Mouse (Mus musculus) megakaryocyte, embryonic 14.5 days (primary cell): ENCODE measurements around the gene Fam129a. TPM values are rescaled to one million over a fixed set of nuclear protein-coding genes. Genes with fewer than 3 reads are reported as not detected.

Source experiments
- H3K27me3 ChIP-seq: replicated peaks from 2 replicates; pipeline ENCODE3; 2012; ENCODE audit warnings: inconsistent platforms
- H3K36me3 ChIP-seq: replicated peaks from 2 replicates; pipeline ENCODE3; 2012; ENCODE audit warnings: low read length, inconsistent platforms, mixed read lengths
- H3K4me1 ChIP-seq: 2 replicates; pipeline ENCODE4 v1.6.1; 2012; ENCODE audit warnings: inconsistent platforms
- H3K4me3 ChIP-seq: replicated peaks from 2 replicates; pipeline ENCODE3; 2012; ENCODE audit warnings: moderate library complexity, mild to moderate bottlenecking, inconsistent platforms
- H3K9me3 ChIP-seq: 2 replicates; pipeline ENCODE4 v1.6.1; 2012; ENCODE audit warnings: inconsistent platforms
- FLI1 ChIP-seq: IDR thresholded peaks from 2 replicates; pipeline ENCODE4 v1.6.1; 2012; ENCODE audit warnings: low read length, inconsistent platforms, mixed read lengths
- GATA1 ChIP-seq: IDR thresholded peaks from 3 replicates; pipeline ENCODE4 v1.6.1; 2012; ENCODE audit warnings: mixed read lengths, low read length, inconsistent platforms, borderline replicate concordance
- polyA plus RNA-seq: library from polyadenylated mRNA; stranded (reverse); fragments of >175 nt; gene quantifications from 2 replicates; pipeline ENCODE4 v1.2.3, GENCODE M21; 2012; ENCODE audit warnings: low replicate concordance; ENCODE audit not compliant: insufficient read depth

Fam129a gene
- polyA plus RNA-seq, 1 experiment: 1.0 TPM

- no peaks in the 10 kb centered on the region for H3K27me3 ChIP-seq
- peaks cover 35% of the 10 kb centered on the region for H3K4me1 ChIP-seq
- H3K36me3 ChIP-seq: peaks cover 5% of the 10 kb centered on the region
- TF ChIP-seq FLI1 (0 out of 2 replicates have a peak, but pooled peaks have one; percentile 20), GATA1 (no peak)
- H3K4me3 ChIP-seq: peak within 1 kb of the TSS; percentile 94
- H3K9me3 ChIP-seq: peaks cover 4% of the 10 kb centered on the region; the same call in 1 of the 2 replicates
Measured at GRCm38 (mm10) chr1:151754881-151755659, 184.1 kb downstream of the Fam129a start, which contains the start of gene Edem3. TSS of gene Edem3 (plus strand) at chr1:151755371.

- Histone ChIP-seq H3K36me3 (peaks cover 10% of the 10 kb centered on the region), H3K27me3 (no peaks in the 10 kb centered on the region), H3K4me1 (peaks cover 35% of the 10 kb centered on the region), H3K9me3 (no peaks in the 10 kb centered on the region), H3K4me3 (peak overlapping the region; percentile 94)
- TF ChIP-seq GATA1 (no peak), FLI1 (no peak)
Measured at GRCm38 (mm10) chr1:151755660-151756424, 184.9 kb downstream of the Fam129a start.

GRCm38 (mm10) chr1:151756425-151756728 is 185.4 kb downstream of the Fam129a start:
- peaks cover 15% of the 10 kb centered on the region for H3K36me3 ChIP-seq
- peak overlapping the region; percentile 94 for H3K4me3 ChIP-seq

GRCm38 (mm10) chr1:151758301-151758700 is 187.3 kb downstream of the Fam129a start:
- Histone ChIP-seq H3K9me3 (no peaks in the 10 kb centered on the region), H3K4me1 (peaks cover 26% of the 10 kb centered on the region), H3K4me3 (no peak overlapping the region), H3K27me3 (no peaks in the 10 kb centered on the region), H3K36me3 (peaks cover 30% of the 10 kb centered on the region)
- TF ChIP-seq GATA1: no peak
- no peak for TF ChIP-seq FLI1

More at GRCm38 (mm10) chr1:151756425-151756728, 185.4 kb downstream of the Fam129a start:
- Histone ChIP-seq H3K4me1 (peaks cover 35% of the 10 kb centered on the region), H3K9me3 (no peaks in the 10 kb centered on the region), H3K27me3 (no peaks in the 10 kb centered on the region)
- TF ChIP-seq GATA1 (no peak), FLI1 (no peak)

GRCm38 (mm10) chr1:151758991-151759390 is 188.0 kb downstream of the Fam129a start:
- H3K4me1 ChIP-seq: peaks cover 20% of the 10 kb centered on the region
- H3K9me3 ChIP-seq: no peaks in the 10 kb centered on the region
- no peak overlapping the region for H3K4me3 ChIP-seq
- no peak for TF ChIP-seq GATA1
- no peak for TF ChIP-seq FLI1
- H3K27me3 ChIP-seq: no peaks in the 10 kb centered on the region
- H3K36me3 ChIP-seq: peaks cover 34% of the 10 kb centered on the region

GRCm38 (mm10) chr1:151764236-151764635 is 193.2 kb downstream of the Fam129a start:
- peaks cover 7% of the 10 kb centered on the region for H3K4me1 ChIP-seq
- no peaks in the 10 kb centered on the region for H3K27me3 ChIP-seq
- TF ChIP-seq FLI1 (no peak), GATA1 (no peak)
- peaks cover 44% of the 10 kb centered on the region for H3K36me3 ChIP-seq
- no peak overlapping the region for H3K4me3 ChIP-seq
- no peaks in the 10 kb centered on the region for H3K9me3 ChIP-seq

GRCm38 (mm10) chr1:151766166-151766565 is 195.2 kb downstream of the Fam129a start:
- H3K9me3 ChIP-seq: no peaks in the 10 kb centered on the region
- H3K36me3 ChIP-seq: peaks cover 48% of the 10 kb centered on the region
- H3K4me3 ChIP-seq: no peak overlapping the region
- TF ChIP-seq FLI1 (no peak), GATA1 (no peak)
- H3K4me1 ChIP-seq: peaks cover 12% of the 10 kb centered on the region
- no peaks in the 10 kb centered on the region for H3K27me3 ChIP-seq

GRCm38 (mm10) chr1:151766976-151767654 is 196.1 kb downstream of the Fam129a start:
- H3K4me3 ChIP-seq: no peak overlapping the region
- H3K36me3 ChIP-seq: peaks cover 48% of the 10 kb centered on the region
- no peak for TF ChIP-seq GATA1
- no peak for TF ChIP-seq FLI1
- no peaks in the 10 kb centered on the region for H3K9me3 ChIP-seq
- H3K4me1 ChIP-seq: peaks cover 12% of the 10 kb centered on the region
- H3K27me3 ChIP-seq: no peaks in the 10 kb centered on the region

- peaks cover 50% of the 10 kb centered on the region for H3K36me3 ChIP-seq
- TF ChIP-seq FLI1 (no peak), GATA1 (no peak)
- peaks cover 8% of the 10 kb centered on the region for H3K4me1 ChIP-seq
- no peaks in the 10 kb centered on the region for H3K9me3 ChIP-seq
- H3K4me3 ChIP-seq: no peak overlapping the region
- no peaks in the 10 kb centered on the region for H3K27me3 ChIP-seq
Measured at GRCm38 (mm10) chr1:151769200-151769913, 198.4 kb downstream of the Fam129a start.

Other genes starting within 250 kb of the Fam129a start
- 7.6 and 8.7 TPM in 2 replicates for gene Ivns1abp, start 226.7 kb upstream of the Fam129a start, polyA plus RNA-seq
- 0.76 and 0.89 TPM in 2 replicates for gene Swt1, start 142.7 kb upstream of the Fam129a start, polyA plus RNA-seq
- gene Trmt1l, start 142.6 kb upstream of the Fam129a start, polyA plus RNA-seq: 5.1 and 5.8 TPM in 2 replicates
- 4.2 and 10.2 TPM in 2 replicates for gene Rnf2, start 70.2 kb upstream of the Fam129a start, polyA plus RNA-seq
- gene Edem3, start 184.2 kb downstream of the Fam129a start, polyA plus RNA-seq: 0.64 TPM in 1 of 2 replicates, not detected in the other